ENCODE assay signal across 15 mouse cellular contexts in genomic region chr10:119382257-119382656, GRCm38 (mm10).
DNase-seq lines count a peak whose midpoint lies in the region; ATAC-seq lines count a peak whose summit lies in the region.
"Had no signal": no experiment of that assay in that cellular context is flagged by ENCODE, and none has a peak within 500 bp of the region (broad histone marks: within the 10 kb centered on the region; RNA-seq: fewer than 3 reads in every experiment).

No protein-coding gene starts in this region.

- intact Hi-C loops in heart, postnatal 36 days (cut with DNase I): no loop called here

- DNase-seq in heart, adult 11 months: peak; percentile 45
- no peak for DNase-seq in heart, postnatal 36 days
- peak; percentile 30 to 41 for DNase-seq in natural killer cell, adult 2 months (ENCODE audit: low spot score in 2 of 2)
- DNase-seq in thymus, postnatal 4 days: peak; percentile 48
- no peak for DNase-seq in gastrocnemius, postnatal 10 days
- DNase-seq in adipocyte (ENCODE audit: low spot score): no peak
- DNase-seq in gastrocnemius, postnatal 4 days (ENCODE audit: low spot score in 2 of 2): no peak
- DNase-seq: adrenal gland, postnatal 14 days; cerebellum, postnatal 14 days; gastrocnemius, postnatal 36 days; kidney, adult 11 months; kidney, postnatal 14 days; liver; lung, adult 18-20 months had no signal

- peak; percentile 99 for ATAC-seq in common myeloid progenitor, adult 5-6 weeks (replicated peaks; ENCODE audit: low read depth, poor library complexity, severe bottlenecking)

Comparison
In these comparisons a context has a peak if more than half of its experiments do, and no peak if none do; other contexts are left out.
1. DNase-seq: peak in heart, adult 11 months (single experiment), natural killer cell, adult 2 months (2 of 2) and thymus, postnatal 4 days (single experiment); none in heart, postnatal 36 days (0 of 2), gastrocnemius, postnatal 10 days (single experiment), adipocyte (single experiment) and gastrocnemius, postnatal 4 days (0 of 2).